Mouse (Mus musculus): ENCODE measurements around the gene Inpp5b.
"Not testable (repeated sequence)": the region's sequence is repeated elsewhere in the genome, so short reads cannot be mapped to it uniquely, and the experiment has no call there.

Inpp5b gene

DNA sequence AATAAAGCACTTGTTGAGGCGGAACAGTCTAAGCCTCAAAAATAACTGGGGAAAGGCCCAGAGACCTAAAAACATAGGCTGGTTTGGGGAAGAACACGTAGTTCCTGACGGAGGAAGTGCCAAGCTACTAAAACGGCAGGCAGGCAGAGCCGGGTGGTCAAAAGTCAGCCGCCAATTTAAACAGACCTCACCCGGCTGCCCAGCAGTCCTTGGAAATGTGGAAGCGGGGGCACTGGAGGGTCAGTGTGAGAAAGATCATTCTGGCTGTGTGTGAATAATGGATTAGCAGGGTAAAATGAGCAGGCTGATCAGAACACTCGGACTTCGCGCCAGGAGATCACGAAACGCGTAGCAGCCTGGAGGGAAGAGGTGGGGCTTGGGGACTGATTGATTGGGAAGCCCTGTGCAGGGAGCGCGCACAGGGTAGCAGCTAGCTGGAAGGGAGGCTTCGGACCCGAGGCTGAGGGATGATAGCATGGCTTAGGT lies 31.6 kb upstream of the Inpp5b start:
- no peak for DNase-seq (ENCODE audit: low spot score in 2 of 2)

DNA sequence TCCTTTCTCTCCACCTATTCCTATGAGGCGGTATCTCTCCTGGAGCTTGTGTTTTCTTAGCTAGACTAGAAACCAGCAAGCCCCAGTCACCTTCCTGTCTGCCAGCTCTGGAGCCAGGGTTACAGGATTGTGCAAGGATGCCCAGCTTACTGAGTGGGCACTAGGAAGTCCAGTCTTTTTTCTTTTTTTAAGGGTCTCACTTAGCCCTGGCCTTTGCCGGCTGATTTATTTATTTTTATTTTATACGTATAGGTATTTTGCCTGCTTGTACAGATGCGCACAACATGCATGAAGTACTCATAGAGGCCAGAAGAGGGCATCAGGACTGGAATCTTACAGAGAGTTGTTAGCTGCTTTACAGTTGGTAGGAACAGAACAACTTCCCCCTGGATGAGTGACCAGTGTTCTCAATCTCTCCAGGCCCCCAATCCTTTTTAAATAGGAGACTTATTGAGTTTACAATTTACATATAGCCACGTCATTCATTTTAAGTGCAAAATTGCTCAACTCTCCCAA lies 30.8 kb upstream of the Inpp5b start:
- DNase-seq (ENCODE audit: low spot score in 2 of 2): peak in 1 of 2 experiments; percentile 51

DNA sequence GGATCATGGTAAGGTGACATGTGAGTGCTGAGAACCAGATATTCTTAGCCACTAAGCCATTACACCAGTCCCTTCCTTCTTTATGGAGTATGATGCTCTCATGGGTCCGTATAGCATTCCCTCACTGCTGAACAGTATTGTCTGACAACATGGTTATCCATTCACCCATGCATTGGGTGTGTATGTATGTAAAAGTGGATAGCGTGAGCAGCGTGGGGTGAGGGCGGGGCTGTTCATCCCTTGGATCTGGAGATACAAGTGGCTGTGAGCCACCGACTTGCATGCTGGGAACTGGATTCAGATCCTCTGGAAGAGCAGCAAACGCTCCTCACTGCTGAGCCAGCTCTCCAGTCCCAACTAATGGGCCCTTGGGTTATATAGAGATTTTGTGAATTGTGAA lies 29.0 kb upstream of the Inpp5b start:
- no peak for DNase-seq (ENCODE audit: low spot score in 2 of 2)

DNA sequence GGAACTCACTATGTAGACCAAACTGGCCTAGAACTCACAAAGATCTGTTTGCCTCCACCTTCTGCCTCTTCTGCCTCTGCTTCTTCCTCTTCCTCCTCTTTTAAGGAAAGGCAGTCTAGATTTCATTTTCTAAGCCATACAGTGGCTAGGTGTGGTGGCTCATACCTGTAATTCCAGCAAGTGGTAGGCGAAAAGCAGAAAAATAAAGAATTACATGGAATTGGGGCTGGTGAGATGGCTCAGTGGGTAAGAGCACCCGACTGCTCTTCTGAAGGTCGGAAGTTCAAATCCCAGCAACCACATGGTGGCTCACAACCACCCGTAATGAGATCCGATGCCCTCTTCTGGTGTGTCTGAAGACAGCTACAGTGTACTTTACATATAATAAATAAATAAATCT lies 27.8 kb upstream of the Inpp5b start:
- not testable (repeated sequence) for DNase-seq (ENCODE audit: low spot score in 2 of 2)

DNA sequence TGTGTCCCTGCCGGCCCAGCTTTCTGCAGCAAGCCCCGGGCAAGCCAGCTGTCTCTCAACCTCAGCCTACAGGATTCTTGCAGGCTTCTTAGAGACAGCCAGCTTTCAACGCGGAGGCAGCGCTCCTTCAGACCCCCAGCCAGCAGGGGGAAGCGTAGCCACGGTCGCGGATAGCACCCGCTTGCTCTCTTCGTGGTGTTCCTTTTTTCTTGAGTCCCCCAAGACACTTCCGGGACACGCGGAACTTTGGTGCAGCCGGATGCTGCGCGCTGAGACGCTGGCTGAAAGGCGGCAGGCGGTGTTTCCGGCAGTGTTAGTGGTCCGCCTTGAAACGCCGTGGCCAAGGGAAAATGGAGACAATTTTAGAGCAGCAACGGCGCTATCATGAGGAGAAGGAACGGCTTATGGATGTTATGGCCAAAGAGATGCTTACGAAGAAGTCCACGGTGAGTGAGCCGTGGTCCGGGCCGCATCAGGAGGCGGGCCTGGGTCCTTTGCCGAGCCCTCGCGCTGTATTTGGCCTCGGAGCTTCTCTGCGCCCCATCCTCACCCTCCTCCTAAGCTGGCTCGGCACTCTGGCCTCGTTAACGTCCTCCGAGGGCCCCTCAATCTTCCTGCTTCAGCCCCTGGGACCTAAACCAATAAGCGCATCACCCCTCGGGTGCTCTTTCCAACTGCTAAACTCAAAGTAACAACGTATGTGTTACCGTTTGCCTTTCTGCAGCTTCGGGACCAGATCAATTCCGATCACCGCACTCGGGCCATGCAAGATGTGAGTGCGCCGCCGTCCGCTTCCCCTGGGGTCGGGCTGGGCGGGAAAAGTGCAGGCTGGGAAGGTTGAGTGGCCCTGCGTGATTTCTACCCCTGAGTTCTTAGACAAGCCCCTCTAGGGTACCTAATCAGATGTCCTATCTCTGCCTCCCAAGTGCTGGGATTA lies 26.8 kb upstream of the Inpp5b start, which contains the start of gene Sf3a3:
Gene Sf3a3 (plus strand): TSS at position 232 of the 937 bp plus-strand sequence.
- DNase-seq (ENCODE audit: low spot score in 2 of 2): peak; percentile 93 to 95

DNA sequence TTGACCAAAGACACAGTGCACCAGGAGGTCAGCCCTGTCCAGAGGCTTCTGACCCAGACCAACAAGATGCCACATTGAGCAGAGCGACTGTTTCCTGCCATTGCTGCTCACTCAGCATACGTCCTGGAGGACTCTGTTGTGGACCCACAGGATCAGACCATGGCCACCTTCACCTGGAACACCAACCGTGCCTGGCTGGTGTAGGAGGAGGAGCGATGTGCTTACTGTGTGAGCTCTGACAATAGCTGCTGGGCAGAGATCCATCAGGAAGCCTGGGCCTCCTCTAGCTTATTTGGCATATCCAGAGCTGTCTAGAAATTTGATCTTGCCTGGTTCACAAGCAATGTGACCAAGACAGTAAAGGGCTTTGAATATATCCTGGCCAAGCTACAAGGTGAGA lies 22.5 kb upstream of the Inpp5b start:
- no peak for DNase-seq (ENCODE audit: low spot score in 2 of 2)

DNA sequence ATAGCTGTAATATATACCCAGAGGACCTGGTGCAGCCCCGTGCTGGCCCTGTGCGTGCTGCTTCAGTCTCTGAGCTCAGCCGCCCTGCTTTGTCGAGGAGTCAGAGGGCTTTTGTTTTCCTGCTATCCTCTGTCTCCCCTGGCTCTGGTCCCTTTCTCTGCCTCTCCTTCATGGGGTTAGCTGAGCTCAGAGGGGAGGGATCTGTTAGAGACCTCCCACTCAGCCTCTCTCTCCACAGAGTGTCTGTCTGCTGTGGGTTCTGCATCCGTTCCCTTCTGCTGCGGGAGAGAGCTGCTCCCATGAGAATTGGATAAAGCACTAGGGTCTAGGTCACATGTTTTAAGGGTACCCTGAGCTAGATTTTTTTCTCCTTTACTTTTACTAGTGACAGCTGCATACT lies 15.5 kb upstream of the Inpp5b start:
- DNase-seq (ENCODE audit: low spot score in 2 of 2): no peak

DNA sequence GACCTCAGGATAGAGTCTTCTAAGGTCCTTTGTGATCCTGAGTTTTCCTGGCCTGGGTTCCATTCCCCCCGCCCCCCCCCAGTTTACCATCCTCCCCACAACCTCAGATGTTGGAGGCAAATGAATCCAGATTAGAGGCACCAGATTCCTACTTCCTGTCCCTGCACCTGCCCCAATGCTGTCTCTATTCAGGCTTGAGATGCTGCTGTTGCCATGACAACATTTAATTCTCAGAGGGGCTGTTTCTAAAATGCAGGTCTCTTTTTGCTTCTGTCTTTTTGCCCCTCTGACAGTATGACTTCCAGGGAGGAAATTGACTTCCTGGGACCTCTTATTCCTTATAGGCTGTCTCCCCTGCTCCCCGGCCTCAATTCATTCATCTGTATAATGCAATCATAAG lies 4.7 kb upstream of the Inpp5b start:
- no peak for DNase-seq (ENCODE audit: low spot score in 2 of 2)

DNA sequence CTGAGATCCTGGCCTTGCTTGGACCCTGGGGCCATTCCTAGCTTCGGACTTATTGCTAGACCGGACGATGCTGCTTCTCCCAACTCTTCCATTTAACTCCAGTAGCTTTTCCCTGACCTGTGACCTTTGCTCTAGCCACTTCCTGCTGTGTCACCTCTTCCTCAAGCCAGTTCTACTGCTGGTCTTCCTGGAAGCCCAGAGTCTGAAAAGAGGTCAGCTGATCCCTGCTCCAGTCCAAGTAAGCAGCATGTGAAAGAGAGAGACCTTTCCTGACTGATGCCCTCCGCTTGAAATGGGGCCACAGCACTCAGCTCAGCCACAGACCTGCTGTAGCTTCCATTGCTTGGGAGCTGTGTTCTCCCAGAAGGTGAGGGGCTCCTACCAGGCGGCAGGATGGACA lies 4.2 kb upstream of the Inpp5b start:
- no peak for DNase-seq (ENCODE audit: low spot score in 2 of 2)

DNA sequence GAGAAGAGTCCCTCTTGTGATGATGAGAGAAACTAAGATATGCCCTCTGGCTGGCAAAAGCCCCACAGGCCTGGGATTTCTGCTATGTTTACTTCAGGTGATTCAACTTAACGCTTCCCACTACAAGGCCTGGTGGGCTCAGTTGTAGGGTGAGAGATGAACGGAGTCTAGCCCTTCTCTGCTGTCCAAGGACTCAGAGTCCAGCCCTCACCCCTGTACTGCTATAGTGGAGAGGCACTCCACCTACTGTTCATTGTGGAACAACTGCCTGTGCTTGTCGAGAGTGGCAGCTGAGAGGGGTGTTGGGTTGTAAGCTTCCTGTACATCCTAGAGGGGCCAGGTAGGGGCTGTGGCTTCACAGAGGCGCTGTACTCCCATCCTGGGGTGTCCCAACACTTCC lies 3.6 kb upstream of the Inpp5b start:
- no peak for DNase-seq (ENCODE audit: low spot score in 2 of 2)

DNA sequence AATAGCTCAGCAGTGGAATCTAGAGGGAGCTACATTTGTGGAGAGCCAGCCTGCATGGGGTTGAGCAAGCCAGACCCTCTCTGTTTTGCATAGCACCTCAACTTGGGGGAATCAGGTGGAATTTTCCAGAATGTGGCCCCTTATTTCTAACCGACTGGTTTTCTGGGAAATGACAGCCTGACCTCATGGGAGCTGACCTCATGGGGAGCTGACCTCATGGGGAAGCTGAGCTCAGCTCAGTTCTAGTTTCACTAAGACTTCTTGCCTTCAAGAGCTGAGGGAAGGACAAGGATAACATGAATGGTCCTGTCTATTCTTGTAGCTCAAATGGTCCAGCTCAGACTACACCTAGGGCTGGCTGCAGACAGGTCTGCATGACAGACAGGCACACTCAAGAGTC lies 2.9 kb upstream of the Inpp5b start:
- no peak for DNase-seq (ENCODE audit: low spot score in 2 of 2)

DNA sequence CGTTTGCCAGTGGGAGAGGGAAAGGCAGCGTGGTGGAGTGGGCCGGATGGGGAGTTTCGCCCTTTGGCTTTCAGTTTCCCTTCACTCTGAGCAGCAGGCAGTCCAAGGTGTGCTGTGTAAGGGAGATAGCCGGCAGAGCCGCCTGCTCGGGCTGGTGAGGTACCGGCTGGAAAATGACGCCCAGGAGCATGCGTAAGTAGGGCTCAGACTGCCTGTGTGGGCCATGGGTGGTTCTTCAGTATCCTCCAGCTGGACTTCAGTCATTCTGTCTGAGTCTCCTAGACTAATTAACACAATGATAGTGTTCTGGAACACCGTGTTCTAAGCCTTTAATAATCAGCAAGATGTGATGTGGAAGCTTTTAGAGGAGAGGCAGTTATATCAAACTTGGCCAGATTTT lies 1.2 kb downstream of the Inpp5b start:
- no peak for DNase-seq (ENCODE audit: low spot score in 2 of 2)

DNA sequence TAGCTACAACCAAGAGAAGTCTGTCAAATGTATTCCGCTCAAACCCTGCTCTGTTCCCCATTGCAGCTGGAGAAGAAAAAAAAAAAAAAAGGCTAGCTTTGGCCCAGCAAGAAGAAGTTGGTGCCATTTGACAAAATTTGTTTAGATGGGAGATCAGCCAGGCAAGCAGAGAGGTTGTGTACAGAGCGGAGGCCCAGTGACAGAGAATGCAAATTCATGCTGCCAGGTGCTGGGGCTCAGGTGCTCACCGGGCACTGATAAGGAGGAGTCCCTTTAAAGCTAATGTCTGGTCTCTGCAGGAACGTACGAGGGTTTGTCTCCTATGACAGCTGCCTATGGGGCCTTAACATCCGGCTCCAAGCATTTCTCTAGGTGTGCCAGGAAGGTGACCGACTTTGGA lies 4.9 kb downstream of the Inpp5b start:
- DNase-seq (ENCODE audit: low spot score in 2 of 2): no peak

DNA sequence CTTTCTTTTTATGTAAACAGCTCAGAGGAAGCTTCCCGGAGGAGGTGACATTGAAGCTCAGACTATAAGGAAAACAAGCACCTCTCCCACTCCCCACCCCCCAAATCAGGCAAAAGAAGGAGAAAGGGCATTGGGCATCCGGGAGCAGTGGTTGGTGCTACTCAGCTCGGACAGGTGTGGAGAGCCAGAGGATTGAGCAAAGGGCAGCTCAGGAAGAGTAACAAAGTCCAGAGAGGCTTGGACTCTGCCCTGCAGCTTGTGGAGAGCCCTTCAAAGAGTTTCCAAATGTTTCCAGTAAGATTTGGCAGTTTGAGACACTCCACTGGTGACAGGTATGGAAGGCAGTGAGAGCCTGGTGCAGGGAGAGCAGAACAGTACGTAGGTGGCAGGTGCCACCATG lies 6.2 kb downstream of the Inpp5b start:
- DNase-seq (ENCODE audit: low spot score in 2 of 2): no peak

DNA sequence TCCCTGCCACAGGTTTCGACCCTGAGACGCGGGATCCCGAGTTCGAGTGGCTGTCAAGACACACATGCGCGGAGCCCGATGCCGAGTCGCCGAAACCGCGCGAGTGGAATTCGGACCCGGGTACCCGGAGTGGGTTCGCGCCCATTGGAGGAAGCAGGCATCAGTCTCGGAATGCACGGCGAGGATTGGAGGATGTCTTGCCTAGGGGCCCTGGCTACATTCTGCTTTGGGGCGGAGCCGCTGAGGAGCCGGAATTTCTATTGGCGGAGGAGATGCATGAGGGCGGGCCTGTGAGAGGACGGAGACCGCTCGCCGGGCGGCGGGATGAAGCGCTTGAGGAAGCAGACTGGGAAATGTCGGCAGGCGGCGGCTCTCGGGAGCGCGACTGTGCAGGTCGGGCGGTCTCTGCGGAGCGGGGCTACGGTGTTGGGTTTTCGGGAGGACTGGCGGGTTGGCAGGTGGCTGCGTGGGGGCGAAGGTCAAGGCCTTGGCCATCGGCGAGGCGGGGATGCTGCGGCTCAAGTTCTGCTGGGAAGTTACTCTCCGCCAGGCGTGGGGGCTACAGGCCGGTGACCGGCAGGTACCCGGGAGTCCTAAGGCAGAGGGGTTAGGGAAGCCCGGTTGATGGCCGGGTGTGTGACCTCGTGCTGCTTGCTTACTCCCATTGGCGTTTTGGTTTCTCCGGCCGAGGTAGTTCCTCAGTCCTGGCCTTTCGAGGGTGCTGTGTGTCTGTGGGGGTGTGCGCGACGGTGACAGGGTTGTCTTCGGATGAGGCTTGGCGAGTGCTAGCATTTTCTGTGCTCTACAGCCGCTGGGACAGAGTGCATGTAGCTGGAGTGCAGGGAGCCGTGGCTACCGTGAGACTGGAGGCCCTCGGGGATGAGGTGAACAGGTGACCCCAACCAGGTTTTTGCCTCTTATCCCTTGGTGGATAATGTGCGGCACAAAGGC lies 9.9 kb downstream of the Inpp5b start:
- peak; percentile 96 to 98 for DNase-seq (ENCODE audit: low spot score in 2 of 2)

DNA sequence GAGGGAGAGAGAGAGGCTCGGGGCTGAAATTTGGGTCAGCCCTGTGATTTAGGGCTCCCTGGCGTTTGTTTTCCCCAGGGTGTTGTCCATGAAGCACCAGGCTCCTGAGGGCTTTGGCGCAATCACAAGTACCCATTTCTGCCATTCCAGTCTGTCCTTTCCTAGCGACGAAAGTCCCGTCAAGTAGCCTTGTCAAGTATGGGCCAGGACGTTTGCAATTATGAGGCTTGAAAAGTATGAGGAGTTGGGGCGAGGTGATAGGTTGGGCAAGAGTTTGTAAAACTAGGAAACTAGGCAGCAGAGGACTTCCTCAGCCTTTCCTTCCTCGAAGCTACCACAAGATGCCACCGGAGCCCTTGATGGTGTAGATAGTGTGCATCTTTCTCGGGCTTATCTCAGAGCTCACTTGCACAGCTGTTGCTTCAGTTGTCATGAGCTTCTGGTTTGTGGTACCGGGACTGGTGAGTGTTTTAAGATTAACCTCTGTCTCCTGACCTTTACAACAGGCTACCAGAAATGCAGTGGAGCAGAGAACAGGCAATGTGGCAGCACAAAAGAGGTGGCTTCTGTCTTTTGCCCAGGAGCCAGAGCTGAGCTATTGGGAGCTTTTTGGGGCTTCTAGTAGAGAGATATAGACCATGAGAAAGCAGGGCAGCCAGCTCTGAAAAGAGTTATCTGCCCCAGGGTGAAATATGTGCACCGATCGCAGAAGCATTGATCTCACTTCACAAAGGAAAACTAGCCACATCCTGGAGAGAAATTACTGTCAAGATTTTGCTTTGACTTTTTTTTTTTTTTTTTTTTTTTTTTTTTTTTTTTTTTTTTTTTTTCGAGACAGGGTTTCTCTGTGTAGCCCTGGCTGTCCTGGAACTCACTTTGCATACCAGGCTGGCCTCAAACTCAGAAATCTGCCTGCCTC lies 10.9 kb downstream of the Inpp5b start:
- DNase-seq (ENCODE audit: low spot score in 2 of 2): peak; percentile 42 to 49

DNA sequence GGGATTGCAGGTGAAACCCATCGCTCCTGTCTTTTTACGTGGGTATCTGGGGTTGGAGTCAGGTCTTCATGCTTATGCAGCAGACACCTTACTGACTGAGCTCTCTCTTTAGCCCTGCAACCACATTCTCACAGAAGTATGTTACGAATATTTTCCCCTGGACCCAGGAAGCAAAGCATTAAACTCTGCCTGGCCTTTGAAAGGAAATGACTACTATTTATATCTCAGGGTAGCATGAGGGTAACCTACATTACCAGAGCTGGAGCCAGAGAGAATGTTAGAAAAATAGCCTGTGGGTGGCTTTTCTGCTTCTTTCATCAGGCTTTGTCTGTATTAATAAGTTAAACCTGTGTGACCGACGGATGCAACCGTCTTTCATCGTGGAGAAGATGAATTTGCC lies 13.9 kb downstream of the Inpp5b start:
- no peak for DNase-seq (ENCODE audit: low spot score in 2 of 2)

DNA sequence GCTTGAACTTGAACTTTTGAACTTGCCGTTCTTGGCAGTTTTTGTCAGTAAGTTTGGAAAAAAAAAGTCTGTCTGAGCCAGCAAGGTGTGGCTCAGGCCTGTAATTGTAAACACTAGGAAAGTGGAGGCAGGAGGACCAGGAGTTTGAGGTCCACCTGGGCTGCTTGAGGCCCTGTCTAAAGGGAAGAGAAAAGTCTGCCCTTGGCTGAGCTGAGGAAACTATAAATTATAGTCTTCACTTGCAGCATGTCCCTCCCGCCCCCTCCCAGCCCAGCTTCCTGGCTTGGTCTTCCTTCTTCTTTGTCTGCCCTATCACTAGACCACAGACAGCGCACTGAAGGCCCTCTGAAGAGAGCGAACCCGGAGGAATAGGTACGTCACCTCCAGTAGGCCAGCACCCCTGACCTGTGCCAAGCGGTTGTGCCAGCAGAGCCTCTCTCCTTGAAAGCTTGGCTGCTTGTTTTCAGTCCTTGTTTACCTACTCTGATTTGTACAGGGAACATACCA lies 17.7 kb downstream of the Inpp5b start:
- no peak for DNase-seq (ENCODE audit: low spot score in 2 of 2)

DNA sequence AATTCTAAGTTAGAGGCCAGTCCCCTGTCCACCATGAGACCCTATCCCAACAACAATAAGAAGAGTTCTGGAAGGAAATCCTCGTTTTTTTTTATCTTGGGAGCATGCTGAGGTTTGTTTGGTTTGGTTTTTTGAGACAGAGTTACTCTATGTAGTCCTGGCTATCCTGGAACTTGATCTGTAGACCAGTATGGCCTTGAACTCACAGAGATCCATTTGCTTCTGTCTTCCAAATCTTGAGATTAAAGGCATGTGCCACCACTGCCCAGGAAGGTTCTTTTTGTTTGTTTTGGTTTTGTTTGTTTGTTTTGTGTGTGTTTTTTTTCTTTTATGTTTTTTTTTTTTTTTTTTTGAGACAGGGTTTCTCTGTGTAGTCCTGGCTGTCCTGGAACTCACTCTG lies 19.6 kb downstream of the Inpp5b start:
- no peak for DNase-seq (ENCODE audit: low spot score in 2 of 2)

DNA sequence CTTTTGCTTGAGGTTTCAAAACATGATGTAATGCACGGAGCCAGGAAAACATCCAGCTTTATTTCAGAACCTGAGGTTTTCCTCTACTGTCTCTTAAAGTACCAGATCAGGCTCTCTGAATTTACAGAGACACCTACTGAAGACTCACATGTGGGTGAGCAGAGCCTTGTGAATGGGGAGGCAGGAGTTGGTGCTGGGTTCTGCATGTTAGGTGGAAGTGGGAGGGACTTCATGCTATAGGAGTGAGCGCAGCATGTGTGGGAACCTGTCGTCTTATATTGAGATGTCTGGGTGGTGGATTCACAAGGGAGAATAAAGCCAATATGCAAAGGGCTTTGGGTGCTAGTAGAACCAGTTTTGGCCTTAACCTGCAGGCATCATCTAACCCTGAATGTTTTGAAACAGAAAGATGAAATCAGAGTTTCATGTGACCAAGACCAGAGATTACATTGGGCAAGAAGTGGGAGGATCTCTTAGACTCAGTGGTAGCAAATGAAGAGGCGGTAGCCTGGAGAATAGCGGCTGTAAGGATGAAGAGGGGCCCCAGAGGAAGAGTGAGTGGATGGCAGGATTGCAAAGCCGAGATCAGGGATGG lies 21.3 kb downstream of the Inpp5b start:
- DNase-seq (ENCODE audit: low spot score in 2 of 2): no peak
